Comparison of ENCODE assay signal across 8 mouse cellular contexts in genomic region chr9:124423552-124424291, GRCm38 (mm10). TPM values are rescaled to one million over a fixed set of nuclear protein-coding genes. Genes with fewer than 3 reads are reported as not detected.
DNase-seq lines count a peak whose midpoint lies in the region; ATAC-seq and TF ChIP-seq lines count a peak whose summit lies in the region.

No protein-coding gene starts in this region.

- DNase-seq in A20 (ENCODE audit: low read depth, low spot score) = peak; percentile 98
- DNase-seq in liver, adult 2 months (ENCODE audit: extremely low read depth, low read depth, low spot score) = peak; percentile 98

- H3K27ac ChIP-seq in bone marrow macrophage, adult 2 months (ENCODE audit: insufficient read depth, low read depth, low read length) = peak overlapping the region; percentile 97
- peak overlapping the region; percentile 97 for H3K27ac ChIP-seq in heart, embryonic 11.5 days (ENCODE audit: low read depth, low read length)
- H3K27ac ChIP-seq in kidney, embryonic 16.5 days (ENCODE audit: low read length) = peak overlapping the region; percentile 99
- peak overlapping the region; percentile 92 for H3K27ac ChIP-seq in liver, adult 2 months (replicated peaks; ENCODE audit: insufficient read depth, low read depth, low read length)
- peak overlapping the region; percentile 99 for H3K27ac ChIP-seq in stomach, embryonic 14.5 days (ENCODE audit: low read length)

- peaks cover 8% of the 10 kb centered on the region for H3K27me3 ChIP-seq in erythroblast, embryonic 14.5 days (ENCODE audit: control insufficient read depth)
- no peaks in the 10 kb centered on the region for H3K27me3 ChIP-seq in heart, embryonic 11.5 days (ENCODE audit: control insufficient read depth, insufficient read depth, low read length)
- no peaks in the 10 kb centered on the region for H3K27me3 ChIP-seq in kidney, embryonic 16.5 days (ENCODE audit: insufficient read depth, low read length)
- H3K27me3 ChIP-seq in liver, adult 2 months (ENCODE audit: control insufficient read depth, insufficient read depth, low read length) = no peaks in the 10 kb centered on the region
- H3K27me3 ChIP-seq in myocyte (ENCODE audit: control insufficient read depth, insufficient read depth, insufficient read length) = no peaks in the 10 kb centered on the region
- no peaks in the 10 kb centered on the region for H3K27me3 ChIP-seq in stomach, embryonic 14.5 days (ENCODE audit: control insufficient read depth, insufficient read depth, low read length)

- H3K79me2 ChIP-seq in liver, adult 2 months (ENCODE audit: control insufficient read depth, insufficient read depth, low read length) = no peaks in the 10 kb centered on the region
- H3K79me2 ChIP-seq in myocyte (ENCODE audit: control insufficient read depth, insufficient read depth) = no peaks in the 10 kb centered on the region

- ATAC-seq in heart, embryonic 11.5 days (replicated peaks; ENCODE audit: insufficient number of reproducible peaks, low FRiP score, low TSS enrichment) = peak; percentile 73
- peak; percentile 79 for ATAC-seq in kidney, embryonic 16.5 days (ENCODE audit: low FRiP score, low TSS enrichment)
- peak; percentile 74 for ATAC-seq in stomach, embryonic 14.5 days (ENCODE audit: insufficient number of reproducible peaks, insufficient read depth, low FRiP score, low read depth)

- no peaks in the 10 kb centered on the region for H3K4me1 ChIP-seq in bone marrow macrophage, adult 2 months (ENCODE audit: control insufficient read depth, insufficient read depth, low read length)
- H3K4me1 ChIP-seq in erythroblast, embryonic 14.5 days (ENCODE audit: control insufficient read depth) = peaks cover 35% of the 10 kb centered on the region
- H3K4me1 ChIP-seq in heart, embryonic 11.5 days (ENCODE audit: control insufficient read depth, insufficient read depth, low read length) = no peaks in the 10 kb centered on the region
- H3K4me1 ChIP-seq in kidney, embryonic 16.5 days (ENCODE audit: insufficient read depth, low read length) = no peaks in the 10 kb centered on the region
- no peaks in the 10 kb centered on the region for H3K4me1 ChIP-seq in liver, adult 2 months (ENCODE audit: control insufficient read depth, insufficient read depth, low read length)
- no peaks in the 10 kb centered on the region for H3K4me1 ChIP-seq in stomach, embryonic 14.5 days (ENCODE audit: control insufficient read depth, insufficient read depth, low read length)

- peak overlapping the region; percentile 73 for H3K9ac ChIP-seq in heart, embryonic 11.5 days (ENCODE audit: low read depth, low read length)
- H3K9ac ChIP-seq in kidney, embryonic 16.5 days (replicated peaks; ENCODE audit: low read length) = peak overlapping the region; percentile 88
- H3K9ac ChIP-seq in liver, adult 2 months (ENCODE audit: low read depth, low read length) = peak overlapping the region; percentile 81
- H3K9ac ChIP-seq in stomach, embryonic 14.5 days (replicated peaks; ENCODE audit: low read depth, low read length) = peak overlapping the region; percentile 64

- no peaks in the 10 kb centered on the region for H3K36me3 ChIP-seq in erythroblast, embryonic 14.5 days (ENCODE audit: control insufficient read depth)
- H3K36me3 ChIP-seq in heart, embryonic 11.5 days (ENCODE audit: control insufficient read depth, insufficient read depth, low read length) = no peaks in the 10 kb centered on the region
- H3K36me3 ChIP-seq in kidney, embryonic 16.5 days (ENCODE audit: insufficient read depth, low read length) = no peaks in the 10 kb centered on the region
- no peaks in the 10 kb centered on the region for H3K36me3 ChIP-seq in liver, adult 2 months (ENCODE audit: control insufficient read depth, insufficient read depth, low read length)
- no peaks in the 10 kb centered on the region for H3K36me3 ChIP-seq in myocyte (ENCODE audit: control insufficient read depth, insufficient read depth)
- no peaks in the 10 kb centered on the region for H3K36me3 ChIP-seq in stomach, embryonic 14.5 days (ENCODE audit: control insufficient read depth, insufficient read depth, low read length)

- under 1% methylated on average over 62 of the region's 74 CpGs for WGBS in heart, embryonic 11.5 days (ENCODE audit: insufficient replicate concordance)
- WGBS in kidney, embryonic 16.5 days = 0% methylated on average over 71 of the region's 74 CpGs
- WGBS in liver, adult 2 months = under 1% methylated on average over 74 of the region's 74 CpGs
- WGBS in stomach, embryonic 14.5 days = under 1% methylated on average over 74 of the region's 74 CpGs

- peak overlapping the region; percentile 94 for H3ac ChIP-seq in myocyte (ENCODE audit: control insufficient read depth, insufficient read length)

- no peak for TF ChIP-seq POLR2A in bone marrow macrophage, adult 2 months (IDR thresholded peaks at IDR 0.05; ENCODE audit: borderline replicate concordance, low read depth, low read length)
- TF ChIP-seq POLR2A in liver, adult 2 months (IDR thresholded peaks at IDR 0.05; ENCODE audit: extremely low read depth, insufficient read depth, low read length) = 0 out of 2 replicates have a peak, but pooled peaks have one; percentile 5
- peak; percentile 59 for TF ChIP-seq POLR2A in myocyte (IDR thresholded peaks at IDR 0.05; ENCODE audit: insufficient read length, low read depth)

- H3K4me2 ChIP-seq in heart, embryonic 11.5 days = peak overlapping the region; percentile 70
- H3K4me2 ChIP-seq in kidney, embryonic 16.5 days (replicated peaks; ENCODE audit: low read depth, low read length) = peak overlapping the region; percentile 73
- peak overlapping the region; percentile 76 for H3K4me2 ChIP-seq in myocyte (ENCODE audit: low read depth)
- H3K4me2 ChIP-seq in stomach, embryonic 14.5 days (replicated peaks; ENCODE audit: low read depth, low read length) = peak overlapping the region; percentile 53

- no peak for TF ChIP-seq CTCF in bone marrow macrophage, adult 2 months (IDR thresholded peaks at IDR 0.05; ENCODE audit: low read depth, low read length)
- no peak for TF ChIP-seq CTCF in liver, adult 2 months (IDR thresholded peaks at IDR 0.05; ENCODE audit: low read depth, low read length)

- H3K4me3 ChIP-seq in bone marrow macrophage, adult 2 months (ENCODE audit: insufficient read depth, low read length) = peak overlapping the region; percentile 73
- peak overlapping the region; percentile 69 for H3K4me3 ChIP-seq in erythroblast, embryonic 14.5 days (replicated peaks)
- peak overlapping the region; percentile 60 for H3K4me3 ChIP-seq in heart, embryonic 11.5 days (ENCODE audit: low read depth, low read length)
- peak overlapping the region; percentile 76 for H3K4me3 ChIP-seq in kidney, embryonic 16.5 days (ENCODE audit: low read length)
- H3K4me3 ChIP-seq in liver, adult 2 months (ENCODE audit: insufficient read depth, low read depth, low read length) = peak overlapping the region; percentile 64
- peak overlapping the region; percentile 42 for H3K4me3 ChIP-seq in myocyte
- peak overlapping the region; percentile 67 for H3K4me3 ChIP-seq in stomach, embryonic 14.5 days (ENCODE audit: low read depth, low read length)

- peaks cover 21% of the 10 kb centered on the region for H3K9me3 ChIP-seq in erythroblast, embryonic 14.5 days (ENCODE audit: control insufficient read depth, low read length)
- no peaks in the 10 kb centered on the region for H3K9me3 ChIP-seq in heart, embryonic 11.5 days (replicated peaks; ENCODE audit: control insufficient read depth, low read length)
- H3K9me3 ChIP-seq in kidney, embryonic 16.5 days (ENCODE audit: low read length) = no peaks in the 10 kb centered on the region
- no peaks in the 10 kb centered on the region for H3K9me3 ChIP-seq in stomach, embryonic 14.5 days (ENCODE audit: control insufficient read depth, low read depth, low read length)

TF ChIP-seq in myocyte, 11 proteins besides CTCF, POLR2A, EP300 and RAD21:
- TF ChIP-seq SRF (IDR thresholded peaks at IDR 0.05; ENCODE audit: control insufficient read depth, insufficient read length, low read depth) (peak; percentile 52), E2F4 (IDR thresholded peaks at IDR 0.05; ENCODE audit: insufficient read depth) (no peak), CEBPB (IDR thresholded peaks at IDR 0.05; ENCODE audit: insufficient read depth, poor library complexity, severe bottlenecking) (no peak), POLR2AphosphoS2 (IDR thresholded peaks at IDR 0.05; ENCODE audit: insufficient read length, low read depth) (no peak), MYOG (IDR thresholded peaks at IDR 0.05; ENCODE audit: control insufficient read depth in 1 of 3, insufficient read depth in 1 of 3, insufficient read length in 2 of 3, low read depth in 2 of 3) (peak; percentile 54 to 94 (median 93)), MAX (IDR thresholded peaks at IDR 0.05; ENCODE audit: low read depth) (no peak), TCF3 (IDR thresholded peaks at IDR 0.05; ENCODE audit: insufficient read length, low read depth) (no peak), REST (IDR thresholded peaks at IDR 0.05; ENCODE audit: insufficient read depth, insufficient read length) (no peak), TCF12 (IDR thresholded peaks at IDR 0.05; ENCODE audit: insufficient read depth, poor library complexity, severe bottlenecking) (no peak), MYOD1 (IDR thresholded peaks at IDR 0.05; ENCODE audit: control insufficient read depth in 1 of 3, insufficient read length in 2 of 3, low read depth in 2 of 3) (peak in 2 of 3 experiments; percentile 83 to 90), USF1 (IDR thresholded peaks at IDR 0.05; ENCODE audit: low read depth) (peak; percentile 82)

RNA-seq across cellular contexts. Expression of gene Ppp2r3d, which starts 53.0 kb away (rescaled TPM):
- 84.7 and 110 TPM in 2 replicates for polyA plus RNA-seq in bone marrow macrophage, adult 2 months (2012; ENCODE audit: insufficient read depth, insufficient read length, missing spikeins)
- polyA plus RNA-seq in erythroblast, embryonic 14.5 days (2012) = 6.7 and 9.8 TPM in 2 replicates
- 94.7 and 101 TPM in 2 replicates for polyA plus RNA-seq in heart, embryonic 11.5 days (2014; fragmentation: Nextera tagmentation; extraction: Ambion mirVana)
- 137 and 142 TPM in 2 replicates for polyA plus RNA-seq in kidney, embryonic 16.5 days (2015; fragmentation: Nextera tagmentation; extraction: Ambion mirVana)
- total RNA-seq in liver, adult 2 months (2014; rRNA removed) = 13.7 and 19.2 TPM in 2 replicates
- polyA plus RNA-seq in liver, adult 2 months (2012; rRNA removed) = 80.2 and 89.4 TPM in 2 replicates
- 171 TPM for polyA plus RNA-seq in myocyte (2012; fragmentation: generic; extraction: Trizol)
- 123 and 127 TPM in 2 replicates for polyA plus RNA-seq in stomach, embryonic 14.5 days (2014; fragmentation: Nextera tagmentation; extraction: Ambion mirVana)

Comparison
In these comparisons a context has a peak if more than half of its experiments do, and no peak if none do; other contexts are left out.
1. Peak in every context shown above with its lines: DNase-seq, ATAC-seq, H3K4me3 ChIP-seq and H3K27ac ChIP-seq.